Mouse (Mus musculus): ENCODE data around the gene Acot9. TPM values are rescaled to one million over a fixed set of nuclear protein-coding genes. Genes with fewer than 3 reads are reported as not detected.

Gene Acot9
- total and polyA plus RNA-seq, 3 experiments: 52.6 to 56.3 TPM; not detected in 1

- no peak for DNase-seq (ENCODE audit: low read depth, low spot score)
- no peak for TF ChIP-seq MYC (IDR thresholded peaks at IDR 0.05; ENCODE audit: low read depth, low read length)
- no peak for TF ChIP-seq JUND (IDR thresholded peaks at IDR 0.05; ENCODE audit: low read depth, low read length)
- no peak for TF ChIP-seq POLR2AphosphoS2 (IDR thresholded peaks at IDR 0.05; ENCODE audit: low read length)
- TF ChIP-seq TBP (IDR thresholded peaks at IDR 0.05; ENCODE audit: low read depth, low read length): no peak
- no peak for TF ChIP-seq E2F4 (IDR thresholded peaks at IDR 0.05; ENCODE audit: borderline replicate concordance, low read depth, low read length)
- TF ChIP-seq ZMIZ1 (IDR thresholded peaks at IDR 0.05; ENCODE audit: low read depth, low read length): no peak
- TF ChIP-seq ZC3H11A (IDR thresholded peaks at IDR 0.05; ENCODE audit: low read depth, low read length): no peak
- TF ChIP-seq TAL1 (IDR thresholded peaks at IDR 0.05; ENCODE audit: low read length): no peak
- TF ChIP-seq UBTF (IDR thresholded peaks at IDR 0.05; ENCODE audit: borderline replicate concordance, insufficient read depth, low read depth, low read length): no peak
- TF ChIP-seq BHLHE40 (IDR thresholded peaks at IDR 0.05; ENCODE audit: borderline replicate concordance, low read depth, low read length): no peak
- TF ChIP-seq SIN3A (IDR thresholded peaks at IDR 0.05; ENCODE audit: low read length): no peak
- TF ChIP-seq USF2 (IDR thresholded peaks at IDR 0.05; ENCODE audit: borderline replicate concordance in 1 of 2, insufficient read depth in 1 of 2, low read depth in 1 of 2, low read length in 2 of 2): no peak
- TF ChIP-seq GATA1 (IDR thresholded peaks at IDR 0.05; ENCODE audit: low read depth, low read length): no peak
- no peak for TF ChIP-seq POLR2AphosphoS5 (IDR thresholded peaks at IDR 0.05; ENCODE audit: borderline replicate concordance, low read depth, low read length)
- no peak for TF ChIP-seq NELFE (IDR thresholded peaks at IDR 0.05; ENCODE audit: low read depth, low read length)
- no peak for TF ChIP-seq KAT2A (conservative IDR thresholded peaks at IDR 0.05; ENCODE audit: low read depth, low read length)
- TF ChIP-seq ZNF384 (IDR thresholded peaks at IDR 0.05; ENCODE audit: low read depth, low read length): no peak
- no peak for TF ChIP-seq RAD21 (IDR thresholded peaks at IDR 0.05; ENCODE audit: low read depth, low read length)
- TF ChIP-seq CTCF (IDR thresholded peaks at IDR 0.05 in 2 of 3, conservative IDR thresholded peaks at IDR 0.05 in 1 of 3; ENCODE audit: control insufficient read depth in 1 of 3, insufficient read depth in 1 of 3, low read depth in 2 of 3, low read length in 3 of 3, poor library complexity in 1 of 3, severe bottlenecking in 1 of 3): no peak
These were observed 84.0 kb downstream of the Acot9 start for GRCm38 (mm10) chrX:155346249-155346648.

More at GRCm38 (mm10) chrX:155346249-155346648, 84.0 kb downstream of the Acot9 start:
- Histone ChIP-seq H3K4me1 (ENCODE audit: control insufficient read depth in 1 of 2, insufficient read depth in 2 of 2, low read length in 2 of 2) (no peaks in the 10 kb centered on the region; a peak in 1 of 4 replicates), H3K27ac (ENCODE audit: control insufficient read depth, low read depth, low read length) (no peak overlapping the region), H3K27me3 (ENCODE audit: control insufficient read depth in 1 of 2, insufficient read depth in 2 of 2, low read length in 2 of 2) (no peaks in the 10 kb centered on the region; a peak in 1 of 4 replicates), H3K4me3 (ENCODE audit: control insufficient read depth in 1 of 2, insufficient read depth in 1 of 2, low read depth in 2 of 2, low read length in 2 of 2) (no peak overlapping the region), H3K9ac (ENCODE audit: control insufficient read depth, low read depth, low read length, poor library complexity, severe bottlenecking) (no peak overlapping the region), H3K9me3 (replicated peaks; ENCODE audit: insufficient read depth, low read length) (no peaks in the 10 kb centered on the region), H3K79me2 (ENCODE audit: control insufficient read depth, insufficient read depth, low read length, poor library complexity) (no peaks in the 10 kb centered on the region), H3K36me3 (ENCODE audit: control insufficient read depth in 1 of 2, insufficient read depth in 2 of 2, low read length in 2 of 2) (no peaks in the 10 kb centered on the region)

Other genes with a start within 250 kb of the Acot9 start
- not detected in 2 replicates for gene Magea5, start 199.3 kb upstream of the Acot9 start, total RNA-seq (2012; rRNA removed)
- not detected for gene Magea5, start 199.3 kb upstream of the Acot9 start, polyA plus RNA-seq (2012; ENCODE audit: insufficient read depth in 1 of 2, insufficient read length in 2 of 2, low read depth in 1 of 2, low replicate concordance in 2 of 2, missing spikeins in 1 of 2)
- not detected in 2 replicates for gene Magea1, start 172.7 kb upstream of the Acot9 start, total RNA-seq (2012; rRNA removed)
- not detected for gene Magea1, start 172.7 kb upstream of the Acot9 start, polyA plus RNA-seq (2012; ENCODE audit: insufficient read depth in 1 of 2, insufficient read length in 2 of 2, low read depth in 1 of 2, low replicate concordance in 2 of 2, missing spikeins in 1 of 2)
- not detected in 2 replicates for gene Magea2, start 168.8 kb upstream of the Acot9 start, total RNA-seq (2012; rRNA removed)
- gene Magea2, start 168.8 kb upstream of the Acot9 start, polyA plus RNA-seq (2012; ENCODE audit: insufficient read depth in 1 of 2, insufficient read length in 2 of 2, low read depth in 1 of 2, low replicate concordance in 2 of 2, missing spikeins in 1 of 2): not detected
- not detected in 2 replicates for gene Cldn34b2, start 134.0 kb upstream of the Acot9 start, total RNA-seq (2012; rRNA removed)
- not detected for gene Cldn34b2, start 134.0 kb upstream of the Acot9 start, polyA plus RNA-seq (2012; ENCODE audit: insufficient read depth in 1 of 2, insufficient read length in 2 of 2, low read depth in 1 of 2, low replicate concordance in 2 of 2, missing spikeins in 1 of 2)
- 70.8 and 74.3 TPM in 2 replicates for gene Sat1, start 46.0 kb upstream of the Acot9 start, total RNA-seq (2012; rRNA removed)
- 100 to 1,000 TPM in 1 of 2 experiments, 10 to 100 TPM in 1; 73.7 to 167 TPM for gene Sat1, start 46.0 kb upstream of the Acot9 start, polyA plus RNA-seq (2012; ENCODE audit: insufficient read depth in 1 of 2, insufficient read length in 2 of 2, low read depth in 1 of 2, low replicate concordance in 2 of 2, missing spikeins in 1 of 2)
- 24.3 and 31.1 TPM in 2 replicates for gene Prdx4, start 78.3 kb downstream of the Acot9 start, total RNA-seq (2012; rRNA removed)
- 10 to 100 TPM in 1 of 2 experiments, not detected in 1; 34.5 TPM for gene Prdx4, start 78.3 kb downstream of the Acot9 start, polyA plus RNA-seq (2012; ENCODE audit: insufficient read depth in 1 of 2, insufficient read length in 2 of 2, low read depth in 1 of 2, low replicate concordance in 2 of 2, missing spikeins in 1 of 2)

Measured in MEL (cell line).